Mouse (Mus musculus) ES-E14 (cell line): ENCODE data around the gene Gm42742.

Experiments
- HCFC1 ChIP-seq: IDR thresholded peaks from 2 replicates; pipeline ENCODE4 v1.6.1; 2012; ENCODE audit warnings: low read length, inconsistent platforms, borderline replicate concordance; ENCODE audit not compliant: insufficient read depth
- ZC3H11A ChIP-seq: IDR thresholded peaks from 2 replicates; pipeline ENCODE4 v1.6.1; 2012; ENCODE audit warnings: low read depth, mild to moderate bottlenecking, inconsistent platforms, low read length, borderline replicate concordance

DNA sequence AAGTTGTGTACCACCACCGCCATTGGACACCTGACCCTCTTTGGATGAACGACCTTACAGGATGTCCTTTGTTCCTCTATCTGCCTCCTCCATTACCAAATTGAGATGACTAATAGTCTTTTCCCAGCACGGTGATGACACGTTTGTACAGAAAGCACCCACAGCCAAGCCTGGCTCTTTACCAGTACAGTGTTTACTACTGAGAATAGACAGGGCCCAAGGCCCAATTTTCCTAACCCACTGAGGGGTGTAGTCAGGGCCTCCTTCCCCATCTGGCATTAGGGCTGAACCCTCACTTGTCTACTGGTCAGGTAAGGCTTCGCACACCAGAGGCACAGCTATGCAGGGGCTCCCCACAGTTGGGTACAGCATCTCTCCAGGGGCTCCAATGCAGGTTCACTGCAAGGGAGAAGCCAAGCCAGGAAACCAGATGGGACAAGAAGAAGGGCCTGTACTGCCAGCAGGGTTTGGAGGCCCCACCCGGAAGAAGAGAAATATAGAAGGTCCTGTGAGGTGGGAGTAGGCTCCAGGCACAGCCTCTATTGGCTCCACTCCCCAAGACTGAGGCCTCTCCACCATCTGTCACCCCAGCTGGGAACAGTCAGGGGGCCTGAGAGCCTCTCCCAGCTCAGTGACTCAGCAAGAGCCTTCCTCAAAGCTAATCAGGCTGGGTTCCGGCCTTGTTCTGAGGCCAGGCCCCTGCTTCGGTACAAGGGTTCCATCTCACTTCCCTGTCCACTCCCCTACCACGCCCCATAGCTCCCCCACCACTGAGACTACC, 12.5 kb downstream of the Gm42742 start:
- TF ChIP-seq ZC3H11A: no peak
- no peak for TF ChIP-seq HCFC1
